Mouse (Mus musculus): ENCODE data around the gene Akr1d1.

Akr1d1 gene

GRCm38 (mm10) chr6:37567363-37567762 lies 37.4 kb downstream of the Akr1d1 start:
- DNase-seq (ENCODE audit: low spot score): no peak

GRCm38 (mm10) chr6:37571939-37572338 lies 42.0 kb downstream of the Akr1d1 start:
- DNase-seq (ENCODE audit: low spot score): no peak

GRCm38 (mm10) chr6:37572935-37573334 lies 43.0 kb downstream of the Akr1d1 start:
- no peak for DNase-seq (ENCODE audit: low spot score)

- DNase-seq (ENCODE audit: low spot score): no peak
Observed at GRCm38 (mm10) chr6:37580476-37580875, 50.5 kb downstream of the Akr1d1 start.

- DNase-seq (ENCODE audit: low spot score): peak; percentile 66
Observed at GRCm38 (mm10) chr6:37589340-37589962, 59.5 kb downstream of the Akr1d1 start.

GRCm38 (mm10) chr6:37590800-37591199 lies 60.8 kb downstream of the Akr1d1 start:
- DNase-seq (ENCODE audit: low spot score): no peak

- DNase-seq (ENCODE audit: low spot score): peak; percentile 32
Observed at GRCm38 (mm10) chr6:37592101-37593032, 62.4 kb downstream of the Akr1d1 start.

- no peak for DNase-seq (ENCODE audit: low spot score)
Observed at GRCm38 (mm10) chr6:37593033-37593374, 63.0 kb downstream of the Akr1d1 start.

- DNase-seq (ENCODE audit: low spot score): no peak
Observed at GRCm38 (mm10) chr6:37593551-37594089, 63.6 kb downstream of the Akr1d1 start.

GRCm38 (mm10) chr6:37597088-37597487 lies 67.1 kb downstream of the Akr1d1 start:
- DNase-seq (ENCODE audit: low spot score): no peak

GRCm38 (mm10) chr6:37598033-37598432 lies 68.1 kb downstream of the Akr1d1 start:
- DNase-seq (ENCODE audit: low spot score): no peak

- no peak for DNase-seq (ENCODE audit: low spot score)
Observed at GRCm38 (mm10) chr6:37600976-37601498, 71.1 kb downstream of the Akr1d1 start.

- DNase-seq (ENCODE audit: low spot score): no peak
Observed at GRCm38 (mm10) chr6:37602857-37603765, 73.1 kb downstream of the Akr1d1 start.

- no peak for DNase-seq (ENCODE audit: low spot score)
Observed at GRCm38 (mm10) chr6:37604178-37604883, 74.4 kb downstream of the Akr1d1 start.

GRCm38 (mm10) chr6:37604884-37605269 lies 74.9 kb downstream of the Akr1d1 start:
- no peak for DNase-seq (ENCODE audit: low spot score)

- DNase-seq (ENCODE audit: low spot score): no peak
Observed at GRCm38 (mm10) chr6:37607511-37608289, 77.7 kb downstream of the Akr1d1 start.

- peak; percentile 4 for DNase-seq (ENCODE audit: low spot score)
Observed at GRCm38 (mm10) chr6:37612603-37613284, 82.8 kb downstream of the Akr1d1 start.

GRCm38 (mm10) chr6:37615490-37615889 lies 85.5 kb downstream of the Akr1d1 start:
- DNase-seq (ENCODE audit: low spot score): no peak

GRCm38 (mm10) chr6:37616136-37616535 lies 86.2 kb downstream of the Akr1d1 start:
- no peak for DNase-seq (ENCODE audit: low spot score)
